Mouse (Mus musculus) subcutaneous adipose tissue, adult 2 months (tissue): Measurements from ENCODE around the gene Tomm22. TPM values are rescaled to one million over a fixed set of nuclear protein-coding genes. Genes with fewer than 3 reads are reported as not detected.

ENCODE experiments used
- polyA plus RNA-seq: library from polyadenylated mRNA; depleted of rRNA; stranded (reverse); fragments of >200 nt; gene quantifications from 2 replicates; pipeline ENCODE4 v1.2.3, GENCODE M21; 2012; ENCODE audit warnings: low replicate concordance; rRNA removed

Gene Tomm22
- 44.8 and 56.3 TPM in 2 replicates for polyA plus RNA-seq

GRCm38 (mm10) chr15:79670249-79670971, at the start of gene Tomm22:
Gene Tomm22 (plus strand): TSS chr15:79670861.

GRCm38 (mm10) chr15:79658531-79659375, 11.9 kb upstream of the Tomm22 start, which contains the start of the genes Fam227a and Cby1:
Gene Fam227a (minus strand): TSS chr15:79658956.
Gene Cby1 (plus strand): TSS chr15:79659199.

GRCm38 (mm10) chr15:79687646-79688267, 17.1 kb downstream of the Tomm22 start, which contains the start of gene Josd1:
Gene Josd1 (minus strand): TSS chr15:79687919.

DNA sequence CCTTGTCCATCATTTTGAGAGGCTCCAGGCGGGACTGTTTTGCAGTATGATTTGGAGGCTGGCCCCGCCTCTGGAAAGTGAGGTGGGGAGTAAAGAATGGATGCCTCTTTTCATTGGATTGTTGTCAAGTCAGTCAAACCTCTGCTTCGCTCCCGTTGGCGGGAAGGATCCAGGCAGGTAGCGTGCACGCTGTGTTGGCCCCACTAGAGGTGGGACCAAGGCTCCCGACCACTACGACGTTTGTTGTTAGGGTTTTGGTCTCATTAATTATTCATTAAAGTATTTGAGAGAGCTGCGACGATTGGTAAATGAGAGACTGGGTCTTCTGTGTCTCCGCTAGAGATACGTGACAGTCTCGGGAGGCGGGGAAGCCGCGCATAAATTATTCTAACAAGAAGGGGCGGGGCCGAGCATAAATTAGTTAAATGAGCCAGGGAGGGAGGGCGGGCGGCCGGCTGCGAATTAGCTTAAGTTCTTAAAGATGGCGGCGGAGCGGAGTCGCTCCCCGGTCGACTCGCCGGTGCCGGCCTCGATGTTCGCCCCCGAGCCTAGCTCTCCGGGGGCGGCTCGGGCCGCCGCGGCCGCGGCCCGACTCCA, 19.9 kb downstream of the Tomm22 start, which contains the start of gene Gtpbp1:
Gene Gtpbp1, plus strand, starts transcription at position 420 of the 597 bp plus-strand sequence.

Other genes starting within 250 kb of the Tomm22 start
- 93.9 and 123 TPM in 2 replicates for gene Csnk1e, start 215.3 kb upstream of the Tomm22 start, polyA plus RNA-seq
- 0.28 TPM in 1 of 2 replicates, not detected in the other for gene Kcnj4, start 165.6 kb upstream of the Tomm22 start, polyA plus RNA-seq
- 24.8 and 101 TPM in 2 replicates for gene Kdelr3, start 154.4 kb upstream of the Tomm22 start, polyA plus RNA-seq
- 267 and 361 TPM in 2 replicates for gene Ddx17, start 124.1 kb upstream of the Tomm22 start, polyA plus RNA-seq
- gene Dmc1, start 65.8 kb upstream of the Tomm22 start, polyA plus RNA-seq = 0.11 and 0.93 TPM in 2 replicates
- 1.5 and 2.9 TPM in 2 replicates for gene Fam227a, start 11.9 kb upstream of the Tomm22 start, polyA plus RNA-seq
- gene Cby1, start 11.7 kb upstream of the Tomm22 start, polyA plus RNA-seq = 10.0 and 15.2 TPM in 2 replicates
- gene Josd1, start 17.1 kb downstream of the Tomm22 start, polyA plus RNA-seq = 24.4 and 34.9 TPM in 2 replicates
- 27.3 and 47.4 TPM in 2 replicates for gene Gtpbp1, start 20.0 kb downstream of the Tomm22 start, polyA plus RNA-seq
- gene Sun2, start 71.7 kb downstream of the Tomm22 start, polyA plus RNA-seq = 90.4 and 103 TPM in 2 replicates
- gene Dnal4, start 107.0 kb downstream of the Tomm22 start, polyA plus RNA-seq = 32.6 and 59.1 TPM in 2 replicates
- gene Nptxr, start 133.9 kb downstream of the Tomm22 start, polyA plus RNA-seq = 1.6 and 6.3 TPM in 2 replicates
- gene Npcd, start 163.4 kb downstream of the Tomm22 start, polyA plus RNA-seq = 0.39 TPM in 1 of 2 replicates, not detected in the other
- gene Cbx6, start 163.8 kb downstream of the Tomm22 start, polyA plus RNA-seq = 36.5 and 153 TPM in 2 replicates
- gene Apobec3, start 220.8 kb downstream of the Tomm22 start, polyA plus RNA-seq = 41.3 and 41.4 TPM in 2 replicates